Mouse (Mus musculus): ENCODE results near the gene Ptpn14. TPM values are rescaled to one million over a fixed set of nuclear protein-coding genes. Genes with fewer than 3 reads are reported as not detected.

Gene Ptpn14
- total RNA-seq, 1 experiment: 27.1 TPM

GRCm38 (mm10) chr1:189767910-189768309 is 39.8 kb downstream of the Ptpn14 start:
- H3K4me1 ChIP-seq (ENCODE audit: control insufficient read depth in 2 of 2, insufficient read depth in 2 of 2, low read length in 2 of 2, poor library complexity in 1 of 2): peaks cover 5 to 29% of the 10 kb centered on the region in 2 experiments; a peak in 3 of 4 replicates
- TF ChIP-seq ZNF384 (IDR thresholded peaks at IDR 0.05; ENCODE audit: low read depth, low read length) (no peak), ZC3H11A (IDR thresholded peaks at IDR 0.05; ENCODE audit: borderline replicate concordance, low read depth, low read length) (no peak), CHD2 (IDR thresholded peaks at IDR 0.05; ENCODE audit: low read depth, low read length) (no peak), HCFC1 (IDR thresholded peaks at IDR 0.05; ENCODE audit: borderline replicate concordance, insufficient read depth, low read length) (no peak), MAFK (IDR thresholded peaks at IDR 0.05; ENCODE audit: insufficient read depth, low read depth, low read length) (no peak)

GRCm38 (mm10) chr1:189770516-189770915 is 42.4 kb downstream of the Ptpn14 start:
- H3K9ac ChIP-seq (ENCODE audit: insufficient read depth, low read depth, low read length, poor library complexity, severe bottlenecking): no peak overlapping the region
- no peak for TF ChIP-seq HCFC1 (IDR thresholded peaks at IDR 0.05; ENCODE audit: borderline replicate concordance, insufficient read depth, low read length)
- no peak overlapping the region for H3K27ac ChIP-seq (ENCODE audit: insufficient read depth, low read depth, low read length, poor library complexity, severe bottlenecking)
- no peaks in the 10 kb centered on the region; the same call in 1 of the 2 replicates for H3K36me3 ChIP-seq (ENCODE audit: control insufficient read depth, insufficient read depth, low read length, poor library complexity, severe bottlenecking)
- peaks cover 5 to 25% of the 10 kb centered on the region in 2 experiments; a peak in 3 of 4 replicates for H3K4me1 ChIP-seq (ENCODE audit: control insufficient read depth in 2 of 2, insufficient read depth in 2 of 2, low read length in 2 of 2, poor library complexity in 1 of 2)
- no peaks in the 10 kb centered on the region for H3K9me3 ChIP-seq (ENCODE audit: control insufficient read depth, insufficient read depth, low read depth, low read length)
- in situ Hi-C loops (cut with MboI; ENCODE audit: low sequenced_read_pairs in 2 of 2, unreplicated experiment in 2 of 2): no loop called here
- no peak overlapping the region for H3K4me3 ChIP-seq (ENCODE audit: insufficient read depth in 1 of 2, low read depth in 1 of 2, low read length in 2 of 2, poor library complexity in 1 of 2, severe bottlenecking in 1 of 2)
- no peak for DNase-seq (ENCODE audit: low read depth, low spot score)

More at GRCm38 (mm10) chr1:189767910-189768309, 39.8 kb downstream of the Ptpn14 start:
- no peak overlapping the region for H3K27ac ChIP-seq (ENCODE audit: insufficient read depth, low read depth, low read length, poor library complexity, severe bottlenecking)
- H3K9me3 ChIP-seq (ENCODE audit: control insufficient read depth, insufficient read depth, low read depth, low read length): no peaks in the 10 kb centered on the region
- no peak overlapping the region for H3K4me3 ChIP-seq (ENCODE audit: insufficient read depth in 1 of 2, low read depth in 1 of 2, low read length in 2 of 2, poor library complexity in 1 of 2, severe bottlenecking in 1 of 2)
- in situ Hi-C loops (cut with MboI; ENCODE audit: low sequenced_read_pairs in 2 of 2, unreplicated experiment in 2 of 2): no loop called here
- DNase-seq (ENCODE audit: low read depth, low spot score): no peak
- no peak overlapping the region for H3K9ac ChIP-seq (ENCODE audit: insufficient read depth, low read depth, low read length, poor library complexity, severe bottlenecking)
- no peaks in the 10 kb centered on the region; the same call in 1 of the 2 replicates for H3K36me3 ChIP-seq (ENCODE audit: control insufficient read depth, insufficient read depth, low read length, poor library complexity, severe bottlenecking)

DNA sequence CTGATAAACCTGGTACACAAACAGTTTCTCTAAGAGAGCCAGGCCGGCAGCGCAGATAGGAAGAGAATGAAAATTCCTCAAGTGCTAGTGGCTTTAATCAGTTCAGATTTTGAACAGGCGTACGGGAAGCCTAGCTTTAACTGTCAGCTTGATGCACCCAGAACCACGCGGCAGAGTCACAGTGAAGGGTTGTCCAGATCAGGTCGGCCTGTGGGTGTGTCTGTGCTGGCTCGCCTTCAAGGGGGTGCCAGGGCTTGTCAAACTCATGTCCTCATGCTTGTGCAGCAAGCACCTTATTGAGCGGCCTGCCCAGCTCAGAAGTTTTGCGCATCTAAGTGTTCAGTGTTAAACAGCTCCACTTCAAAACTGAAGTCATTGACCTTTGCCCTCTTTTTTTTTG is 44.6 kb downstream of the Ptpn14 start:
- TF ChIP-seq MAFK (IDR thresholded peaks at IDR 0.05; ENCODE audit: insufficient read depth, low read depth, low read length): no peak
- no peak for TF ChIP-seq ZC3H11A (IDR thresholded peaks at IDR 0.05; ENCODE audit: borderline replicate concordance, low read depth, low read length)
- no peak for TF ChIP-seq CHD2 (IDR thresholded peaks at IDR 0.05; ENCODE audit: low read depth, low read length)
- TF ChIP-seq ZNF384 (IDR thresholded peaks at IDR 0.05; ENCODE audit: low read depth, low read length): no peak
- no peak for TF ChIP-seq HCFC1 (IDR thresholded peaks at IDR 0.05; ENCODE audit: borderline replicate concordance, insufficient read depth, low read length)
- Histone ChIP-seq H3K36me3 (ENCODE audit: control insufficient read depth, insufficient read depth, low read length, poor library complexity, severe bottlenecking) (no peaks in the 10 kb centered on the region; the same call in 1 of the 2 replicates), H3K4me3 (ENCODE audit: insufficient read depth in 1 of 2, low read depth in 1 of 2, low read length in 2 of 2, poor library complexity in 1 of 2, severe bottlenecking in 1 of 2) (no peak overlapping the region), H3K9me3 (ENCODE audit: control insufficient read depth, insufficient read depth, low read depth, low read length) (no peaks in the 10 kb centered on the region), H3K4me1 (ENCODE audit: control insufficient read depth in 2 of 2, insufficient read depth in 2 of 2, low read length in 2 of 2, poor library complexity in 1 of 2) (peaks cover 5 to 31% of the 10 kb centered on the region in 2 experiments; a peak in 3 of 4 replicates), H3K9ac (ENCODE audit: insufficient read depth, low read depth, low read length, poor library complexity, severe bottlenecking) (no peak overlapping the region), H3K27ac (ENCODE audit: insufficient read depth, low read depth, low read length, poor library complexity, severe bottlenecking) (no peak overlapping the region)
- DNase-seq (ENCODE audit: low read depth, low spot score): no peak
- in situ Hi-C loops (cut with MboI; ENCODE audit: low sequenced_read_pairs in 2 of 2, unreplicated experiment in 2 of 2): no loop called here

GRCm38 (mm10) chr1:189774778-189775177 is 46.7 kb downstream of the Ptpn14 start:
- Histone ChIP-seq H3K9me3 (ENCODE audit: control insufficient read depth, insufficient read depth, low read depth, low read length) (no peaks in the 10 kb centered on the region), H3K9ac (ENCODE audit: insufficient read depth, low read depth, low read length, poor library complexity, severe bottlenecking) (no peak overlapping the region), H3K27ac (ENCODE audit: insufficient read depth, low read depth, low read length, poor library complexity, severe bottlenecking) (no peak overlapping the region), H3K36me3 (ENCODE audit: control insufficient read depth, insufficient read depth, low read length, poor library complexity, severe bottlenecking) (no peaks in the 10 kb centered on the region), H3K4me1 (ENCODE audit: control insufficient read depth in 2 of 2, insufficient read depth in 2 of 2, low read length in 2 of 2, poor library complexity in 1 of 2) (peaks cover 5 to 37% of the 10 kb centered on the region in 2 experiments; a peak in 3 of 4 replicates), H3K4me3 (ENCODE audit: insufficient read depth in 1 of 2, low read depth in 1 of 2, low read length in 2 of 2, poor library complexity in 1 of 2, severe bottlenecking in 1 of 2) (no peak overlapping the region)
- DNase-seq (ENCODE audit: low read depth, low spot score): no peak
- TF ChIP-seq CHD2 (IDR thresholded peaks at IDR 0.05; ENCODE audit: low read depth, low read length) (no peak), HCFC1 (IDR thresholded peaks at IDR 0.05; ENCODE audit: borderline replicate concordance, insufficient read depth, low read length) (no peak), ZC3H11A (IDR thresholded peaks at IDR 0.05; ENCODE audit: borderline replicate concordance, low read depth, low read length) (no peak), MAFK (IDR thresholded peaks at IDR 0.05; ENCODE audit: insufficient read depth, low read depth, low read length) (no peak), ZNF384 (IDR thresholded peaks at IDR 0.05; ENCODE audit: low read depth, low read length) (no peak)
- in situ Hi-C loops (cut with MboI; ENCODE audit: low sequenced_read_pairs in 2 of 2, unreplicated experiment in 2 of 2): no loop called here

DNA sequence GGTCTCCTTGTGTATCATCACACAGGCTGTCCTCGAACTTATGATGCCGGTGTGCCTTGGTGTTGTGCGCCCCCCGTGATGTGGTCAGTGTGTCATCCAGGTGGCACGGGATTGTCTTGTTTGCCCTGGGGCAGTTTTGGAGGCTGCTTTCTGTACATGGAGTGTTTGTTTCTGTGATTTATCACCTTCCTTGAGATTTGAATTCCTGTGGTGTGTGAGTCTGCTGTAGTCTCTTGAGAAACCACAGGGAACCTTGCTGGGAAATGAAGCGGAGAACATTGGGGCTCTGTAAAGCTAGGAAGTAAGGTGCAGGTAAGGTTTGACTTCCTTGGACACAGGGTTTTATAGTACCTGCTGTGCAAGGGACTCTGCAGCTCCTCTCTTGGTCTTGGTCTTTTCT is 49.1 kb downstream of the Ptpn14 start:
- Histone ChIP-seq H3K27ac (ENCODE audit: insufficient read depth, low read depth, low read length, poor library complexity, severe bottlenecking) (no peak overlapping the region), H3K9me3 (ENCODE audit: control insufficient read depth, insufficient read depth, low read depth, low read length) (no peaks in the 10 kb centered on the region), H3K9ac (ENCODE audit: insufficient read depth, low read depth, low read length, poor library complexity, severe bottlenecking) (no peak overlapping the region), H3K4me3 (ENCODE audit: insufficient read depth in 1 of 2, low read depth in 1 of 2, low read length in 2 of 2, poor library complexity in 1 of 2, severe bottlenecking in 1 of 2) (no peak overlapping the region), H3K4me1 (ENCODE audit: control insufficient read depth in 2 of 2, insufficient read depth in 2 of 2, low read length in 2 of 2, poor library complexity in 1 of 2) (peaks cover 0 to 29% of the 10 kb centered on the region in 2 experiments; a peak in 2 of 4 replicates), H3K36me3 (ENCODE audit: control insufficient read depth, insufficient read depth, low read length, poor library complexity, severe bottlenecking) (no peaks in the 10 kb centered on the region)
- no peak for DNase-seq (ENCODE audit: low read depth, low spot score)
- in situ Hi-C loops (cut with MboI; ENCODE audit: low sequenced_read_pairs in 2 of 2, unreplicated experiment in 2 of 2): no loop called here
- TF ChIP-seq HCFC1 (IDR thresholded peaks at IDR 0.05; ENCODE audit: borderline replicate concordance, insufficient read depth, low read length) (no peak), CHD2 (IDR thresholded peaks at IDR 0.05; ENCODE audit: low read depth, low read length) (no peak), ZNF384 (IDR thresholded peaks at IDR 0.05; ENCODE audit: low read depth, low read length) (no peak), ZC3H11A (IDR thresholded peaks at IDR 0.05; ENCODE audit: borderline replicate concordance, low read depth, low read length) (no peak), MAFK (IDR thresholded peaks at IDR 0.05; ENCODE audit: insufficient read depth, low read depth, low read length) (no peak)
